Mouse (Mus musculus) stomach, embryonic 14.5 days (tissue): ENCODE data around the gene Wfikkn1. TPM values are rescaled to one million over a fixed set of nuclear protein-coding genes. Genes with fewer than 3 reads are reported as not detected.

Source experiments
- ATAC-seq: fragments of 200-750 bp; cut with Nextera tagmentation; 2 replicates; pipeline ENCODE4 v1.8.0; 2017; ENCODE audit warnings: low read depth, moderate TSS enrichment; ENCODE audit not compliant: insufficient number of reproducible peaks, insufficient read depth, low FRiP score
- H3K27ac ChIP-seq: fragments of 300-500 bp; sonication (generic); 2 replicates; pipeline ENCODE4 v1.5.1; 2014; ENCODE audit warnings: mild to moderate bottlenecking, low read length, moderate library complexity, mixed read lengths
- H3K27me3 ChIP-seq: fragments of 300-500 bp; sonication (generic); 2 replicates; pipeline ENCODE4 v1.6.1; 2014; ENCODE audit warnings: low read length, control low read depth, mixed read lengths; ENCODE audit not compliant: control insufficient read depth, insufficient read depth
- H3K36me3 ChIP-seq: fragments of 300-500 bp; sonication (generic); 2 replicates; pipeline ENCODE4 v1.6.1; 2014; ENCODE audit warnings: mild to moderate bottlenecking, control low read depth, low read length, moderate library complexity, mixed read lengths; ENCODE audit not compliant: control insufficient read depth, insufficient read depth
- H3K4me1 ChIP-seq: fragments of 300-500 bp; sonication (generic); 2 replicates; pipeline ENCODE4 v1.6.1; 2014; ENCODE audit warnings: low read length, control low read depth, mixed read lengths; ENCODE audit not compliant: control insufficient read depth, insufficient read depth
- H3K4me2 ChIP-seq: fragments of 300-500 bp; sonication (generic); replicated peaks from 2 replicates; pipeline ENCODE4 v1.6.1; 2014; ENCODE audit warnings: low read depth, low read length, control low read depth
- H3K4me3 ChIP-seq: fragments of 300-500 bp; sonication (generic); 2 replicates; pipeline ENCODE4 v1.5.1; 2014; ENCODE audit warnings: low read depth, low read length, control low read depth
- H3K9ac ChIP-seq: fragments of 300-500 bp; sonication (generic); replicated peaks from 2 replicates; pipeline ENCODE4 v1.6.1; 2014; ENCODE audit warnings: low read depth, mild to moderate bottlenecking, control low read depth, low read length, moderate library complexity, mixed read lengths
- H3K9me3 ChIP-seq: fragments of 300-500 bp; sonication (generic); 2 replicates; pipeline ENCODE4 v1.6.1; 2016; ENCODE audit warnings: low read depth, low read length, control low read depth; ENCODE audit not compliant: control insufficient read depth
- WGBS: fragments of 180-500 bp; shearing (Covaris S2); extraction: QIAGEN DNeasy Blood & Tissue Kit; methylation state at CpG from one replicate; pipeline ENCODE4 v1.1.7; 2014; 5-methylcytosine and 5-hydroxymethylcytosine counted together
- polyA plus RNA-seq: library from polyadenylated mRNA; unstranded; fragments of >200 nt; fragmentation: Nextera tagmentation; extraction: Ambion mirVana; gene quantifications from 2 replicates; pipeline ENCODE4 v1.2.1, GENCODE M21; 2014

The Wfikkn1 gene
- polyA plus RNA-seq, 1 experiment from 2014 or later: 0.65 TPM

GRCm38 (mm10) chr17:25860832-25861703 is 19.6 kb downstream of the Wfikkn1 start, which contains the start of gene Wdr90:
Wdr90 (minus strand) TSS chr17:25861501.
- ATAC-seq: peak; percentile 89
- 4% methylated on average over 65 of the region's 65 CpGs for WGBS

GRCm38 (mm10) chr17:25860229-25860628 is 20.4 kb downstream of the Wfikkn1 start:
- Histone ChIP-seq H3K9me3 (no peaks in the 10 kb centered on the region), H3K4me2 (peak overlapping the region; percentile 93), H3K27ac (no peak overlapping the region), H3K27me3 (no peaks in the 10 kb centered on the region), H3K4me3 (no peak overlapping the region; the same call in 1 of the 2 replicates), H3K4me1 (peaks cover 7% of the 10 kb centered on the region), H3K36me3 (no peaks in the 10 kb centered on the region), H3K9ac (peak overlapping the region; percentile 73; the same call in 1 of the 2 replicates)
- no peak for ATAC-seq
- WGBS: 90% methylated on average over 6 of the region's 6 CpGs

More at GRCm38 (mm10) chr17:25860832-25861703, 19.6 kb downstream of the Wfikkn1 start, which contains the start of gene Wdr90:
- H3K4me2 ChIP-seq: peak within 1 kb of the TSS; percentile 93
- H3K4me1 ChIP-seq: peaks cover 7% of the 10 kb centered on the region
- peak within 1 kb of the TSS; percentile 73 for H3K27ac ChIP-seq
- no peaks in the 10 kb centered on the region for H3K27me3 ChIP-seq
- peak within 1 kb of the TSS; percentile 65 for H3K4me3 ChIP-seq
- no peaks in the 10 kb centered on the region for H3K9me3 ChIP-seq
- peak within 1 kb of the TSS; percentile 73 for H3K9ac ChIP-seq
- H3K36me3 ChIP-seq: no peaks in the 10 kb centered on the region

GRCm38 (mm10) chr17:25844396-25844901 is 36.2 kb downstream of the Wfikkn1 start, which contains the start of gene Rhot2:
Rhot2 (minus strand) TSS chr17:25844851.
- peak within 1 kb of the TSS; percentile 76 for H3K27ac ChIP-seq
- no peaks in the 10 kb centered on the region for H3K27me3 ChIP-seq
- peak within 1 kb of the TSS; percentile 88 for H3K4me3 ChIP-seq
- WGBS: under 1% methylated on average over 21 of the region's 21 CpGs
- peaks cover 39% of the 10 kb centered on the region for H3K36me3 ChIP-seq
- peak within 1 kb of the TSS; percentile 84 for H3K9ac ChIP-seq
- H3K4me2 ChIP-seq: peak within 1 kb of the TSS; percentile 87
- ATAC-seq: peak; percentile 95
- no peaks in the 10 kb centered on the region for H3K9me3 ChIP-seq
- peaks cover 14% of the 10 kb centered on the region for H3K4me1 ChIP-seq

DNA sequence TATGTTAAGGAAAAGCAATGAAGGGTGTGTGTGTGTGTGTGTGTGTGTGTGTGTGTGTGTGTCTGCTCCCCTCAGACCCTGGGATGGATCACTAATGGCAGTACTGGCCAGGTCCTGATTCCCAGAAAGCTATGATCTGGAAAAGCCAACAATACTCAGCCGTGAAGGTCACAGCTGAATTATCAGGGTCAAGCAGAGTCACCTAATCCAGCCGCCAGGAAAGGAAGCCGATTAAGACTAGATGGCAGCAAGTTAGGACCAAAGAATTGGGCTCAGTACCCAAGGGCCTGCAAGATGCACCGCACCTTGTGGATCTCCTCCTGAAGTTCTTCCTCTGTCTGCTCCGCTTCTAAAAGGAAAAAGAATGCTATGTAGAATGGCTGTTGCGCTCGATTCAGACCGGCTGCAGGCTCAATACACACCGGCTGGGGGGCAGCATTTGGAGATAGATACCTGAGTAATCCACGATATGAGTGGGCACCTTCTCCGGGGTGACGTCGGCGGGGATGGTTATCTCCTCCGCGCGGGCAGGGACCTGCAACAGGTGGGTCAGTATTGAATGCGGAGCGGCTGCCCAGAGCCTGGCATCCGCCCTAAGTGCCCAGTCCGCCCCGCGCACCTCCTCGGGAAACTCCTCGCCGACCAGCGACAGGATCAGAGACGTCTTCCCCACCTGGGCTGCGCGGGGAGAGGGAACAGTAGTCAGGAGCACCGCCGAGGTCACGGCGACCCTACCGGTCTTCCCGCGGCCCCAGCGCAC is 36.8 kb downstream of the Wfikkn1 start:
- peaks cover 44% of the 10 kb centered on the region for H3K36me3 ChIP-seq
- H3K9me3 ChIP-seq: no peaks in the 10 kb centered on the region
- peak overlapping the region; percentile 76 for H3K27ac ChIP-seq
- peak overlapping the region; percentile 88 for H3K4me3 ChIP-seq
- H3K4me1 ChIP-seq: peaks cover 14% of the 10 kb centered on the region
- no peaks in the 10 kb centered on the region for H3K27me3 ChIP-seq
- H3K4me2 ChIP-seq: peak overlapping the region; percentile 87
- WGBS: 3% methylated on average over 37 of the region's 38 CpGs
- H3K9ac ChIP-seq: peak overlapping the region; percentile 84
- ATAC-seq: peak; percentile 44

- Histone ChIP-seq H3K9ac (peak overlapping the region; percentile 84; the same call in 1 of the 2 replicates), H3K27ac (no peak overlapping the region), H3K4me2 (peak overlapping the region; percentile 87), H3K9me3 (no peaks in the 10 kb centered on the region), H3K27me3 (no peaks in the 10 kb centered on the region), H3K36me3 (peaks cover 44% of the 10 kb centered on the region), H3K4me3 (peak overlapping the region; percentile 88), H3K4me1 (peaks cover 14% of the 10 kb centered on the region)
- ATAC-seq: no peak
- WGBS: 92% methylated on average over 4 of the region's 4 CpGs
Measured at GRCm38 (mm10) chr17:25843122-25843521, 37.5 kb downstream of the Wfikkn1 start.

- no peaks in the 10 kb centered on the region for H3K9me3 ChIP-seq
- peaks cover 48% of the 10 kb centered on the region for H3K36me3 ChIP-seq
- H3K4me3 ChIP-seq: no peak overlapping the region
- peaks cover 15% of the 10 kb centered on the region for H3K4me1 ChIP-seq
- H3K9ac ChIP-seq: no peak overlapping the region
- WGBS: 93% methylated on average over 3 of the region's 3 CpGs
- H3K27me3 ChIP-seq: no peaks in the 10 kb centered on the region
- H3K4me2 ChIP-seq: no peak overlapping the region
- H3K27ac ChIP-seq: no peak overlapping the region
- ATAC-seq: no peak
Measured at GRCm38 (mm10) chr17:25842509-25842908, 38.1 kb downstream of the Wfikkn1 start.

- H3K36me3 ChIP-seq: peaks cover 49% of the 10 kb centered on the region
- no peak within 1 kb of the TSS for H3K4me2 ChIP-seq
- H3K4me3 ChIP-seq: no peak within 1 kb of the TSS
- H3K9ac ChIP-seq: no peak within 1 kb of the TSS
- peaks cover 27% of the 10 kb centered on the region for H3K4me1 ChIP-seq
- ATAC-seq: no peak
- H3K27me3 ChIP-seq: no peaks in the 10 kb centered on the region
- no peak within 1 kb of the TSS for H3K27ac ChIP-seq
- WGBS: 94% methylated on average over 22 of the region's 22 CpGs
- no peaks in the 10 kb centered on the region for H3K9me3 ChIP-seq
Measured at GRCm38 (mm10) chr17:25841117-25841880, 39.4 kb downstream of the Wfikkn1 start, which contains the start of gene Gm20683. Gm20683 (minus strand) TSS chr17:25841763.
